Comparison of ENCODE assay signal across 12 mouse cellular contexts in the genomic region with DNA sequence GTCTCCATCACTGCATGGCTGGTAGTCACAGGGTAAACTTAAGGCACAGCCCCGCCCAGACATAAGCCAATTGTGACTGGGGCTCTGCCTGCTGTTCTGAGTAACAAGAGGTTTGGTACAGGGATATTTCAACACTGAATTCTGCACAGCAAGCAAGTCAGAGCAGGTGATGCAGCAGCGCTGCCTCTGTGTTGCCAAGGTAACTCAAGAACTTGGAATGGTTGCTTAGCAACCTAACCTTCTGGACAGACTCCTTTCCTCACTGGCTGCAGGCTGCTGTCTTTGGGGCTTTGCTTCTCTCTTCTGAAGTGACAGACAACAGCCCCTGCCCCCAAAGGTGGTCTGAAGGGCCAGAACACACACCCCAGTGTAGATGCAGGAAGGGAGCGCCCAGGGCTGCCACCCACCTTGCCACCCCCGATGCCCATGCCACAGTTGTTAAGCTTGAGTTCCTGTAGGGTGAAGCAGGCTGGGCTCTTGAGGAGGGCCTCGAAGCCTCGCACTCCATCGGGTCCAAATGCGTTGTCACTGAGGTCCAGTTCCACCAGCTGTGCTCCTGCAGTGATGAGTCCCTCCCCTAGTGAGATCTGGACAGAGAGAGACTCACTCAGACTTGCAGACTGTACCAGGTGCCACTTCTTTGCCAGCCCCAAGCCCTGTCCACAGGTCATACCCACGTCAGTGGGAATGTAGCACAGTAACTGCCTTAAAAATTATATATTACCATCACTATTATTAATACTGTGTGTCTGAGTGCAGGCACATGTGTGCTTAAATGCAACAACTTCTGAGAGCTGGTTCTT. TPM values are rescaled to one million over a fixed set of nuclear protein-coding genes. Genes with fewer than 3 reads are reported as not detected.
DNase-seq lines count a peak whose midpoint lies in the region; ATAC-seq and TF ChIP-seq lines count a peak whose summit lies in the region.
"Had no signal": no experiment of that assay in that cellular context is flagged by ENCODE, and none has a peak within 500 bp of the region (broad histone marks: within the 10 kb centered on the region; RNA-seq: fewer than 3 reads in every experiment).

No protein-coding gene starts in this region.

- H3K27me3 ChIP-seq in hindbrain, embryonic 13.5 days = no peaks in the 10 kb centered on the region
- H3K27me3 ChIP-seq in myocyte (ENCODE audit: control insufficient read depth, insufficient read depth, insufficient read length) = no peaks in the 10 kb centered on the region
- H3K27me3 ChIP-seq: embryonic facial prominence, embryonic 13.5 days; liver, embryonic 13.5 days had no signal

- TF ChIP-seq POLR2A in myocyte (IDR thresholded peaks at IDR 0.05; ENCODE audit: insufficient read length, low read depth) = no peak

- H3K79me2 ChIP-seq in myocyte (ENCODE audit: control insufficient read depth, insufficient read depth) = peaks cover 8% of the 10 kb centered on the region

- 87% methylated on average over 9 of the region's 9 CpGs for WGBS in hindbrain, embryonic 13.5 days

- H3ac ChIP-seq in myocyte (ENCODE audit: control insufficient read depth, insufficient read length) = no peak overlapping the region

- H3K9ac ChIP-seq in hindbrain, embryonic 13.5 days = 0 out of 2 replicates have a peak overlapping the region, but pooled peaks have one; percentile 2
- H3K9ac ChIP-seq: embryonic facial prominence, embryonic 13.5 days; liver, embryonic 13.5 days had no signal

- no peak overlapping the region for H3K4me3 ChIP-seq in hindbrain, embryonic 13.5 days
- H3K4me3 ChIP-seq in myocyte = no peak overlapping the region
- H3K4me3 ChIP-seq: embryonic facial prominence, embryonic 13.5 days; liver, embryonic 13.5 days had no signal

- peak overlapping the region; percentile 82 for H3K27ac ChIP-seq in hindbrain, embryonic 13.5 days
- H3K27ac ChIP-seq: embryonic facial prominence, embryonic 13.5 days; liver, embryonic 13.5 days had no signal

- H3K9me3 ChIP-seq in hindbrain, embryonic 13.5 days = no peaks in the 10 kb centered on the region
- H3K9me3 ChIP-seq: embryonic facial prominence, embryonic 13.5 days; liver, embryonic 13.5 days had no signal

- H3K36me3 ChIP-seq in hindbrain, embryonic 13.5 days = peaks cover 92% of the 10 kb centered on the region
- peaks cover 74% of the 10 kb centered on the region for H3K36me3 ChIP-seq in myocyte (ENCODE audit: control insufficient read depth, insufficient read depth)

- ATAC-seq in hindbrain, embryonic 13.5 days (ENCODE audit: low FRiP score) = peak; percentile 71
- no peak for ATAC-seq in megakaryocyte-erythroid progenitor cell, adult 5-6 weeks (replicated peaks; ENCODE audit: low FRiP score, low TSS enrichment, poor library complexity, severe bottlenecking)

- H3K4me2 ChIP-seq in hindbrain, embryonic 13.5 days = no peak overlapping the region
- no peak overlapping the region for H3K4me2 ChIP-seq in myocyte (ENCODE audit: low read depth)
- H3K4me2 ChIP-seq: embryonic facial prominence, embryonic 13.5 days; liver, embryonic 13.5 days had no signal

- H3K4me1 ChIP-seq in hindbrain, embryonic 13.5 days (replicated peaks) = peaks cover 14% of the 10 kb centered on the region
- H3K4me1 ChIP-seq: embryonic facial prominence, embryonic 13.5 days; liver, embryonic 13.5 days had no signal

- DNase-seq in left cerebral cortex, adult 11 months (ENCODE audit: low spot score) = peak; percentile 67
- no peak for DNase-seq in left cerebral cortex, postnatal 4 days
- peak; percentile 28 for DNase-seq in embryo, embryonic 10.5 days (ENCODE audit: low spot score)
- DNase-seq in adrenal gland, adult 8-10 months = no peak
- no peak for DNase-seq in kidney, postnatal 25 days
- DNase-seq: adrenal gland, postnatal 36 days; kidney, adult 9 months; liver, embryonic 13.5 days had no signal

- intact Hi-C loops in left cerebral cortex, postnatal 4 days (cut with DNase I) = no loop called here

TF ChIP-seq in myocyte, 11 proteins besides CTCF, POLR2A, EP300 and RAD21:
- TF ChIP-seq MAX (IDR thresholded peaks at IDR 0.05; ENCODE audit: low read depth) = no peak
- TF ChIP-seq REST (IDR thresholded peaks at IDR 0.05; ENCODE audit: insufficient read depth, insufficient read length) = no peak
- no peak for TF ChIP-seq CEBPB (IDR thresholded peaks at IDR 0.05; ENCODE audit: insufficient read depth, poor library complexity, severe bottlenecking)
- no peak for TF ChIP-seq MYOD1 (IDR thresholded peaks at IDR 0.05; ENCODE audit: control insufficient read depth in 1 of 3, insufficient read length in 2 of 3, low read depth in 2 of 3)
- peak; percentile 72 for TF ChIP-seq POLR2AphosphoS2 (IDR thresholded peaks at IDR 0.05; ENCODE audit: insufficient read length, low read depth)
- TF ChIP-seq E2F4 (IDR thresholded peaks at IDR 0.05; ENCODE audit: insufficient read depth) = no peak

RNA-seq across cellular contexts. Expression of a gene that starts 21.4 kb away (rescaled TPM):
- total RNA-seq in left cerebral cortex, postnatal 4 days (2021) = 10 to 100 TPM; 25.3 to 26.6 TPM
- polyA plus RNA-seq in hindbrain, embryonic 13.5 days (2015; fragmentation: Nextera tagmentation; extraction: Ambion mirVana) = 13.5 and 14.2 TPM in 2 replicates
- 1.3 TPM for polyA plus RNA-seq in myocyte (2012; fragmentation: generic; extraction: Trizol)
- 1 to 10 TPM; 2.2 to 5.7 (median 3.5) TPM for total RNA-seq in adrenal gland, adult 8-10 months (2022)
- total RNA-seq in megakaryocyte-erythroid progenitor cell, adult 5-6 weeks (2014; fragmentation: Nextera tagmentation) = not detected in 2 replicates
- 0.09 TPM in 1 of 2 replicates, not detected in the other for total RNA-seq in megakaryocyte-erythroid progenitor cell, adult 5-6 weeks (2017)

RNA-seq across cellular contexts. Expression of a gene that starts 26.3 kb away (rescaled TPM):
- 100 to 1,000 TPM; 219 to 235 TPM for total RNA-seq in left cerebral cortex, postnatal 4 days (2021)
- 42.6 and 46.8 TPM in 2 replicates for polyA plus RNA-seq in hindbrain, embryonic 13.5 days (2015; fragmentation: Nextera tagmentation; extraction: Ambion mirVana)
- polyA plus RNA-seq in myocyte (2012; fragmentation: generic; extraction: Trizol) = 45.9 TPM
- 100 to 1,000 TPM in 2 of 4 experiments, 10 to 100 TPM in 2; 66.3 to 109 (median 89.1) TPM for total RNA-seq in adrenal gland, adult 8-10 months (2022)
- total RNA-seq in megakaryocyte-erythroid progenitor cell, adult 5-6 weeks (2014; fragmentation: Nextera tagmentation) = 34.9 and 35.7 TPM in 2 replicates
- total RNA-seq in megakaryocyte-erythroid progenitor cell, adult 5-6 weeks (2017) = 19.2 and 22.4 TPM in 2 replicates

RNA-seq across cellular contexts. Expression of a gene that starts 26.8 kb away (rescaled TPM):
- 100 to 1,000 TPM; 170 to 180 TPM for total RNA-seq in left cerebral cortex, postnatal 4 days (2021)
- 129 and 140 TPM in 2 replicates for polyA plus RNA-seq in hindbrain, embryonic 13.5 days (2015; fragmentation: Nextera tagmentation; extraction: Ambion mirVana)
- polyA plus RNA-seq in myocyte (2012; fragmentation: generic; extraction: Trizol) = 96.6 TPM
- total RNA-seq in adrenal gland, adult 8-10 months (2022) = 10 to 100 TPM; 53.4 to 70.2 (median 60.6) TPM
- 84.8 and 93.4 TPM in 2 replicates for total RNA-seq in megakaryocyte-erythroid progenitor cell, adult 5-6 weeks (2014; fragmentation: Nextera tagmentation)
- total RNA-seq in megakaryocyte-erythroid progenitor cell, adult 5-6 weeks (2017) = 111 and 144 TPM in 2 replicates

RNA-seq across cellular contexts. Expression of a gene that starts 54.8 kb away (rescaled TPM):
- total RNA-seq in left cerebral cortex, postnatal 4 days (2021) = 10 to 100 TPM; 35.6 to 39.8 TPM
- polyA plus RNA-seq in hindbrain, embryonic 13.5 days (2015; fragmentation: Nextera tagmentation; extraction: Ambion mirVana) = 28.6 and 29.5 TPM in 2 replicates
- polyA plus RNA-seq in myocyte (2012; fragmentation: generic; extraction: Trizol) = 20.0 TPM
- total RNA-seq in adrenal gland, adult 8-10 months (2022) = 10 to 100 TPM; 23.0 to 28.4 (median 24.5) TPM
- total RNA-seq in megakaryocyte-erythroid progenitor cell, adult 5-6 weeks (2014; fragmentation: Nextera tagmentation) = 38.3 and 41.4 TPM in 2 replicates
- 31.5 and 42.9 TPM in 2 replicates for total RNA-seq in megakaryocyte-erythroid progenitor cell, adult 5-6 weeks (2017)

Comparison
In these comparisons a context has a peak if more than half of its experiments do, and no peak if none do; other contexts are left out.
1. DNase-seq: peak in left cerebral cortex, adult 11 months (single experiment) and embryo, embryonic 10.5 days (single experiment); none in left cerebral cortex, postnatal 4 days (single experiment), adrenal gland, adult 8-10 months (single experiment) and kidney, postnatal 25 days (0 of 2).